Mouse (Mus musculus) kidney, postnatal 36 days (tissue): ENCODE results near the gene Cant1.
"Not testable (repeated sequence)": the region's sequence is repeated elsewhere in the genome, so short reads cannot be mapped to it uniquely, and the experiment has no call there.

Experiments
- DNase-seq, 2 experiments: peaks; one replicate each; pipeline ENCODE4 v3.0.0; 2021 to 2022; ENCODE audit warnings: mixed read lengths in 2 of 2

Gene Cant1

DNA sequence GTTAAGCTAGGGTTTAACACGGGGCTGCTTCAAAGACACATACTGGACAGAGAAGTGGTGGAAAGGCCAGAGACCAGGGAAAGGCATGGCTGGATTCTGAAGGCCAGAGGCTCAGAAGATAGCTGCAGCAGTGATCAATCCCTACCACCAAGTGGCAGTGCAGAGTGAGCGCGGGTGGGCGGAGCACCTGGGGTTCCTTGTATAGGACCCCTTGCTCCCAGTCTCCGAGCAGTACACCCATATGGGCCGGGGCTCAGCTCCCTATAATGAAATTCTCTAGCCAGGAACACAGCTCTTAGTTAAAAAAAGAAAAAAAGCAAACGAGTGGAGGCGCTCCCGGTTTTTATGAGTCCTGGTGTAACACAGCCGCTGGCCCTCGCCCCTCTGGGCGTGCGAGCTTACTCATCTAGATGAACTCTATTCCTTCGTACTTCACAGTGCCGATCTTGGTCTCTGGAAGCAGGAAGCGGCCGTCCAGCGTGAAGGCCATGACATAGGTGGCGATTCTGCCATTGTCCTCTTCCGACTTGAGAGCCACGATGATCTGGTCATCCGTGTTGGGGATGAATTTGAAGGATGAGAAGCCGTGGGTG lies 11.5 kb downstream of the Cant1 start:
- DNase-seq = peak in 1 of 2 experiments; percentile 74

DNA sequence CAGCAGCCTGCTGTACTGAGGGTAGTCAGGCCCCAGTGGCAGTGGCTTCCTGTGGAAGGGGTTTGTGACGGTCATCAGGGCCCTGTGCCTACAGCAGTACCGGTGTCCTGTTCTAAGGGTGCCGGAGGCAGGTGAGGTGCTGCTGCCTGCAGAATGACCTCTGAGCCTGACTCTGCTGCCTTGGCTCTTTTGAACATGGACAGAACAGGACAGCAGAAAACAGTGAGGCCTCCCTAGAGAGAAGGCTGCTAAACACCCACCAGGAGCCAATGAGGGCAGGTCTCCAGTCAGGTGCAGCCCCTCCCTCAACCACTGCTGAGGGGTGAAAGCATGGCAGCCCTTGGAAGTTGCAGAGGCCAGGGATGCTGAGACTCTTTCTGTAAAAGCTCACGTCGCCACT lies 12.4 kb downstream of the Cant1 start:
- DNase-seq = peak in 1 of 2 experiments; percentile 6

- peak in 1 of 2 experiments; percentile 1 for DNase-seq
These were observed 13.6 kb downstream of the Cant1 start for GRCm38 (mm10) chr11:118405311-118405710.

DNA sequence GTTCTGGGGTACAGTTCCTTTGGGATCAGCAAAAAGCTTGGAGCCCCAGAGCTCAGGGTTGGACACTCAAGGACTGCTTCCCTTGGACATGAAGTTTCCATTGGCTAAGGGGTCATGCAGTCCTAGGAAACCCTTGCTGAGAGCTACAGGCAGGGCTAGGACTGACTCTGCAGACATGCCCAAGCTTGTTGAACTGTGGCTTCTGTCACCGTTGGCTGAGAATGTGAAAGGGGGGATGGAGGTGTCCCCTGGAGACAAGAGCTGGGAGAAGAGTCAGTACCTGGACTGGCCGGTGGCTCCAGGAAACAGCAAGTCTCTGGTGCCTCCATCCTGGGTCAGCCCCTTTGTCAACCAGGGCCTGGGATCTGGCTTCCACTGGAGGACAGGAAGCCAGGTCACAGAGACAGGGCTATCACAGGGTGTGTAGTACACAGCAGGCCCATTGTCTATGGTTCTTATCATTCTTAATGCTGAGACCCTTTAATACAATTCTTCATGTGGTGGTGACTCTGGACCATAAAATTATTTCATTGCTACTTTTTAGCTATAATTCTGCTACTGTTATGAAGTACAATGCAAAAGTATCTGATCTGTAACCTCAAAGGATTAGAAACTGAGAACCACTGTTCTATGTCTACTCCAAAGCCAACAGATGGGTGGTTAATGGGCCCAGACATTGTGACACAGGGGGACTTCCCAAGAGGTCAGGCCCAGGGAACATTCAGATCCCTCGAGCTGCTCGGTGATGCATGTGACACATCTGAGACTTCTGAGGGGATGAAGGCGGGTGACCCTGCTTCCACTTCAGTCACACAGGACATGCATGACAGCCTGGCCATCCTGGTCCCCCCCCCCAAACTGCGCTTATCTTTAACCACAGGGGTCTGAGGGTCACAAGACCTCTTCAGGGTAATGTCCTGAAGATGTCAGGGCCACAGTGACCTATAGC lies 14.7 kb downstream of the Cant1 start:
- peak in 1 of 2 experiments; percentile 8 for DNase-seq

GRCm38 (mm10) chr11:118403183-118403582 lies 15.7 kb downstream of the Cant1 start:
- peak in 1 of 2 experiments; percentile 0 for DNase-seq

DNA sequence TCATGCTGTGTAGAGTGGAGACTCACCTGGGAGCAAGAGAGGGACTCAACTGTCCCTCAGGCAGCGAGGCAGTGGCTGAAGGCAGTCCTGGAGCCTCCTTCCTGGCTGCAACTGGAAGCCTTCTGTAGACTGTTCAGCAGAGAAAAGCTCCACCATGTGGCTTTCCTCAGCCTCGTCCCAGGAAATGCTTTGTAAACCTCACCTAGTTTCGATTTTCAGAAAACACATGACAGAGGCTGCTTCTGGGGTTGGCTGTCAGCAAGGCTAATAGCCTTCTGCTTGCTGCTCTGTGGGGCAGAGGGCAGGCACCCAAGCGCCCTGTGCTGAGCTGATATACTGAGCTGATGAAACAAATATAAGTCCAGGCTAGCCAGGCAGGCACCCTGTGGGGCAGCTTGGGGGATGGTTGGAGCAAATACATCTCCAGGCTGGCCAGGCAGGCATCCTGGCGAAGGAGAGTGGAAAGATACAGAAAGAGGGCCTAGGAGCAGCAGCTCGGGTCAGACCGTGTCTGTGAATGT lies 17.1 kb downstream of the Cant1 start, which contains the start of gene Lgals3bp:
Gene Lgals3bp (minus strand): TSS at position 333 of the 521 bp plus-strand sequence.
- DNase-seq = peak; percentile 77 to 85

DNA sequence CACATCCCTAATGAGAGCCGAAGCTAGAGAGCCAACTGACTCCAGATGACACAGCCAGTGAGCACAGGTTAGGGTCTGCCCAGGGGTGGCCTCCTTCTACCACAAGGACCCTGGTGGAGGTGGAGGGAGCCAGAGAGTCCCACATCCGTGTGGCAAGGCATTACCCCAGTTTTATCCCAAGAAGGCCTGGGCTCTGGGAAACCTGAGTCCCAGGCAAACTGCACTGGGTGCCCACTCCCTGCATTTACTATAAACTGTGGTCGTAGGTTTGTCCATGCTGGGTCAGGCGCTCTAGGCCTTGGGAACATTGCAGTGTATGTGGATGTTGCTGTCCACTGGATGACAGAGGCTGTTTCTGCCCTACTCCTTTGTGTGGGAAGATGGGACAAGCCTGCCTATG lies 17.7 kb downstream of the Cant1 start:
- DNase-seq = peak in 1 of 2 experiments; percentile 5

GRCm38 (mm10) chr11:118400566-118400936 lies 18.3 kb downstream of the Cant1 start:
- DNase-seq = peak; percentile 39 to 47

- DNase-seq = peak in 1 of 2 experiments; percentile 27
These were observed 18.9 kb downstream of the Cant1 start for GRCm38 (mm10) chr11:118399891-118400565.

DNA sequence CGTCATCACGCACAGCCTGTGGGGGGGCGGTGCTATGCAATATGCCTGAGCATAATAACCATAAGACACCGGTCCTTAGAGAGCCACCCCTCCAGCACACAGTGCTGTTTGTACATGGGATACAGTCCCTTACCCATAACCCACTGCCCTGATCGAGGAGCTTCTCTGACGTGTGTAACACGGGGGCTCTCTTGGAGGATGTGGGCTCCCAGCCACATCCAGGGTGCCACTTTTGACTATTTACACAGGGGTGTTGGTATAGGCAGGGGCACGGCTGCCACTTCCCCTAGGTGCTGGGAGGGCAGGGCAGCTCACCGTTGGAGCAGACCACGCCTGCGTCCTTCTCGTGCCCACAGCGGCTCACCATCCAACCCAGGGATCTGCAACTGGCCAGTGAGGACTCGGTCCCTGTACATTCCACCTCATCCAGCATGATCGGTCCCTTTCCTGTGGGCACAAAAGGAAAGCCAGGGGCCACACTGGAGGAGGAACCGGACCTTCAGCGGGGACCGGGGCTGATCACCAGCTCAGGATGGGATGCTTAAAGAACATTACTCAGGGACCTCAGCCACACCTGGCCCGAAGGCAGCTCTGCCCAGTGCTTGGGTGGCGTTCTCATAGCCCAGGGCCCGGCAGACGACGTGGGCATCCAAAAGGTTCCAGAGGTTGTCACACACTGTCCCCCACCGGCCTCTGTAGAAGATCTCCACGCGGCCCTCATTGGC lies 20.9 kb downstream of the Cant1 start:
- DNase-seq = peak in 1 of 2 experiments; percentile 1

GRCm38 (mm10) chr11:118394538-118394937 lies 24.3 kb downstream of the Cant1 start:
- DNase-seq = peak in 1 of 2 experiments; percentile 0

GRCm38 (mm10) chr11:118393991-118394390 lies 24.9 kb downstream of the Cant1 start:
- DNase-seq = peak in 1 of 2 experiments; percentile 0

- DNase-seq = not testable (repeated sequence)
These were observed 31.1 kb downstream of the Cant1 start for GRCm38 (mm10) chr11:118387816-118388215.

DNA sequence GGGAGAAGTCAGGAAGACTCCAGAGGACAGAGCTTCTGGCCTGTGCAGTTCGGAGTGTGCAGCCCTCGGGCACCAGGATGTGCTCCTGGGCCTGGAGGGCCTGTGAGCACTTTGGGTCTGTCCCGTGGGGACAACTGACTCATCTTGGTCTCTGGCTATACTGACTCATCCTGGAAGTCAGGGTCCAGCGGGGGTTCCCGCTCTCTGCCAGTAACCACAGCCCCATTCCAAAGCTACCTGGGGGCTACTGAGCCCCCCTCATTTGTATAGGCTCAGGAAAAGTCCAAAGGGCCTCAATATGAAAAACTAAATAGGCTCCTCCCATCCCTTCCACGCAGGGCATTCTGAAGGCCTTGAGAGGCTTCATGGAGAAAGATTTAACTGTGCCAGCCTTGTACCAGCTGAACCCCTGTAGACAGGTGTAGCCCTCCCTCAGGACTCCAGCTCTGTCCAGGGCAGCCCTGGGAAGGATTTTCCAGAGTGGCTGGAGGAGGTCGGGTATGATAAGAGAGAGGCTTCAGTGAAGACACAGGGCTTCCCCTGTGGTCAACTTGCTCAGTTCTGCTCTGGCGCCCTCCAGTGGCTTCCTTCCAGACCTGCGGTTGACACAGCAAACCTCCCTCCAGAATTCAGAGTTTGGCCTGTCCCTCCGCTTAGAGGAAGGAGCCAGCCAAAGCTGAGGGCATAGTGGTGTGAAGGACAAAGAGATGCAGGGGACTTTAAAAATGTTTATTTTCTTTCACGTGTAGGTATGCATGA lies 39.5 kb downstream of the Cant1 start:
- peak; percentile 77 to 94 for DNase-seq

GRCm38 (mm10) chr11:118378656-118379055 lies 40.2 kb downstream of the Cant1 start:
- DNase-seq = no peak

DNA sequence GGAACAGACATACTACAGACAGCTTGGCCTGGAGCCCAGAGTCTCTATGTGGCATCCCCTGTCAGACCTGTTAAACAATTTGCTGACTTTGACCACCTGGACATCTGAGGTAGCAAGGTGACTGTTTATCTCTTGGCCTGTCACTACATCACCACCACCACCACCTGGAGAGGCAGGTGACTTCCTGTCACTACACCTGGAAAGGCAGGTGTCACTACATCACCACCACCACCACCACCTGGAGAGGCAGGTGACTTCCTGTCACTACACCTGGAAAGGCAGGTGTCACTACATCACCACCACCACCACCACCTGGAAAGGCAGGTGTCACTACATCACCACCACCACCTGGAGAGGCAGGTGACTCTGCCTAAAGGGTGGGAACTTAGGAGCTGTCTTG lies 42.6 kb downstream of the Cant1 start:
- not testable (repeated sequence) for DNase-seq

GRCm38 (mm10) chr11:118375881-118376280 lies 43.0 kb downstream of the Cant1 start:
- no peak for DNase-seq

- DNase-seq = no peak
These were observed 43.4 kb downstream of the Cant1 start for GRCm38 (mm10) chr11:118375461-118375860.

DNA sequence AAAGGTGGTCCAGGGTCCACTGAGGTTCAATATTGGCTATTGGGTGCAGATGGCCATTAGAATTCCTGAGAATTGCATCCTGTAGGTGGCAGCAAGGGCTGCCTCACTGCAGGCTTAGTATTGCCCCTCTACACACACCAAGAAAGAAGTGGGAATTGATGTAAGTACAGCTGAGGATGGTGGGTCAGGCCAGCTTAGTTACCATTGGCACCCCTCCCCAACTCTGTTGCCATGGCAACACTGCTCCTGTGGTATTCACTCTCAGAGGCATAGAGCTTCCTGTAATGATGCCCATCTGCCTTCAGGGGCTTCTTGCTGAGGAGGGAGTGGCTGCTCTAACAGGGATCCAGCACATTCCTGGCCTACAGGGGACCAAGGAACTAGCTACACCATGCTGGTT lies 43.9 kb downstream of the Cant1 start:
- no peak for DNase-seq

DNA sequence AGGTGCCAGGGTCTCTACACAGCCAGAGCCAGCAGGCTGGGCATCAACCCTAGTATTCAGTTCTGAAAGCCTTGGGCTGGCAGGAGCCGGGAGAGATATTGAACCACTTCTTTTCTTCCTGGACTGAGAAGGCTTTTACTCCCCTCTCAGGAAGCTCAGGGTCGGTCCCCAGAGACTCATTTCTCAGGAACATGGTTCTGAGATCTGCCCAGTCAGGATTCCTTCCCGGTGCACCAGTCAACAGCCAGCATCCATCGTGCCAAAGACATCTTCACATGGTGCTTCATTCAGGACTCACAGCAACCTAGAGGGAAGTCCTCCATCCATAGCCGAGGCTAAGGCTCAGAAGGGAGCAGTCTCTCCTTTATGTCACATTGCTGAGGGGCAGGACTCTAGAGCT lies 44.4 kb downstream of the Cant1 start:
- DNase-seq = no peak

DNA sequence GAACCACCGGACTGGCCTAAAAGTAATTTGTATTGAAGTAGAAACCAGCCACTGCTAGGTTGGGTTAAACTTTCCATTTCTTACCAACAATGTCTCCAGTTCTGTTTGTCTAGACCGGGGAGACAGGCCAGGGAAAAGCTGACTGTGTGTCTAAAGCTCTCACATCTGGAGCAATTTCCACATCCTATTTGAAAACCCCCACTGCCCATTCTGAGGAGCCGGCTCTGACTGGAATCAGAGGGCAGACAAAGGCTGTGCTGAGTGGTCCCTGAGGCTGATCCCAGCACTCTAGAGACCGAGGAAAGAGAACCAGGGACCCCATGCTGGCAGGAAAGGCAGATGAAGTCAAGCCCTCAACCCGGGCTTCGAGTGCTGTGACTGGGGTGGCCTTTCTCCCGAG lies 46.2 kb downstream of the Cant1 start:
- no peak for DNase-seq
